Mouse (Mus musculus): ENCODE results near the gene Cd300lg. TPM values are rescaled to one million over a fixed set of nuclear protein-coding genes. Genes with fewer than 3 reads are reported as not detected.

The Cd300lg gene
- total RNA-seq, 2 experiments from 2014 or later: not detected

GRCm38 (mm10) chr11:102025354-102025753 is 16.0 kb upstream of the Cd300lg start:
- no peak for DNase-seq
- intact Hi-C loops (cut with DNase I): loop anchor here (5.0 kb wide), 1 partner anchor 33 kb away; no protein-coding TSS in a partner anchor

DNA sequence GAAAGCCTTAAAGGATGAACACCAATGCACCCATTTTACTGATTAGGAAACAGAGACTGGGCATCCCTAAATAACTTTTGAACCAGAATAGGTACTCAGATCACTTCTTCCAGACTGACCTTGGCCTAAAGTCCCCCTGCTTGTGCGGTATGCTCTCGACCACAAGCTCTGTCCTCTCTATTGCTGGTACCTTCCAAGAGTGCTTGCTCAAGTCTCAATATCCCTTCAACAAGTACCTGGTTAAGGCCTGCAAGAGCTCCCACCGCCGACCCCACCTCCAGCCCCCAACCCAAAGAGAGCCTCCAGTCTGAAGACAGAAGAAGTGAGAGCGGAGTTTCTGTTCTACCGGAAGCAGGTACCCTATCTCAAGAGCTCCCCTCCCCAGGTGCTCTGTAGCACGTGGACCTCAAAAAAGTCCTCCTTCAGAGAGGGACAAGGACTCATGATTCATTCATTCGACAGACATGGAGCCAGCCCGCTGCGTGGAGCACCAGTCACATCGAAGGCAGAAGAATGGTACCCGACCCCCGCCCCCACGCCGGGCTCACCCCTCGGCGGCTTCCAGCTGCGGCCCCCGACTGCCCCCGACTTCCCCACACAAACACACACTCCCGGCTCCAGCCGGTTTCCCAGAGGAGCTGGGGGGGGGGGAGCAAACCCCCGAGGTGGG is 15.2 kb upstream of the Cd300lg start:
- intact Hi-C loops (cut with DNase I): loop anchor here (5.0 kb wide), 1 partner anchor 34 kb away; no protein-coding TSS in a partner anchor
- DNase-seq: peak; percentile 44

DNA sequence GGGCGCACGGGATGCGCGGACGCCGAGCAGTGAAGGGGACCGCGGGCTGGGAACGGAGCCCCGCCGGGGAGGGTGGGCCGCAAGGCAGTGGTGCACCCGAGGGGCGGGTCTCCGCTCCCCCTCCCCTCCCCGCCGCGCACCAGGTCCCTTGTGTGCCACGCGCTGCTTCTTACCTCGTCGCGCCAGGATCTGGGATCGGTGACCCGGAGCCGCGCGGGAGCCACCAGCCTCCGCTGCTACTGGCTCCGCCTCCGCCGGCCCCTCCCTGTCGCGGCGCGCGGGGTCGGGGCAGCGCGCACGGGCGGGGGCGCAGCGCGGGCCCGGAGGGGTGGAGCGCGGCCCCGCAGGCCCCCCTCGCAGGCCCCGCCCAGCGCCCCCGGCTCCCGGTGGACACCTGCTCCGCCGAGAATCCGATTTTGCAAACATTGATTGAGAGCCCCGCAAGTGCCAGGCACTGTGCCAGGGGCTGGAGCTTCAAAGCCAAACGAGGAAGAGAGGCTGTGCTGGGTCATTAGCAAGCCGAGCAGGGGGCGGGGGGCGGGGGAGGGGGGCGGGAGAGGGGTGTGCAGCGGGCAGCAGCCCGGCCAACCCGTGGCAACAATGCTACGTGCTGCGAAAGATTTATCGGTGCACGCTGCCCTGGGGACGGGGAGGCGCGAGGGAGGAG is 14.5 kb upstream of the Cd300lg start:
- intact Hi-C loops (cut with DNase I): loop anchor here (5.0 kb wide), 1 partner anchor 35 kb away; no protein-coding TSS in a partner anchor
- DNase-seq: peak; percentile 90

DNA sequence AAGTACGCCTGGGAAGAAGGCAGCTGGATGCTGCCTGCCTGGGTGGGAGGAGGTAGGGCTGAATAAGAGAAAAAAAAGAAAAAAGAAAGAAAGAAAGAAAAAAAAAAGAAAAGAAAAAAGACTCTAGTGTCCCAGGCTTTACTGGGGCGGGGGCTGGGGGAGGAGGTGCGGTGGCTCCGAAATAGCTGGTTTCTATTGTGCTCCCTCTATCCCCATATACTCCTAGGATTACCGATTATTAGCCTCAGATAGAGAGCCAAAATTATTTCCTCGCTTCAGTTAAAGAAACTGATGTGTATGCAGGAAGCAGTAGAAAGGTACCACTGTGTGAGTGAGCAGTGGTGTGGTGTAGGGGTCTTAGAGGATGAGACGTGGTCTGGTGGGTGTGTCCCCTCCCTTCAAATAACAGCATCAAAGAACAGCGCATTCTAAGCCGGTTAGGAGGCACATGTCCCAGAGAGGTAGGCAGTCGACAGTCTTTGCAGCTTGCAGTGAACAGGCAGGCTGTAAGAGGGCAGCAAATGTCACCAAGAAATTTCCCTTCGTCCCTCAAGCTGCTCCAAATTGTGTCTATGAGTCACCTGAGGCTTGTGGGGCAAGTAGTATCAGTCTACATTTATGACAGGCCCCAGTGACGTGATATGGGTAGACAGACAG is 13.8 kb upstream of the Cd300lg start:
- DNase-seq: no peak
- intact Hi-C loops (cut with DNase I): loop anchor here (5.0 kb wide), 1 partner anchor 35 kb away; no protein-coding TSS in a partner anchor

GRCm38 (mm10) chr11:102028087-102028816 is 13.1 kb upstream of the Cd300lg start, which contains the start of gene Mpp3:
Gene Mpp3, minus strand, starts transcription at chr11:102028461.
- no peak for DNase-seq
- intact Hi-C loops (cut with DNase I): loop anchor here (5.0 kb wide), 1 partner anchor 36 kb away; no protein-coding TSS in a partner anchor

DNA sequence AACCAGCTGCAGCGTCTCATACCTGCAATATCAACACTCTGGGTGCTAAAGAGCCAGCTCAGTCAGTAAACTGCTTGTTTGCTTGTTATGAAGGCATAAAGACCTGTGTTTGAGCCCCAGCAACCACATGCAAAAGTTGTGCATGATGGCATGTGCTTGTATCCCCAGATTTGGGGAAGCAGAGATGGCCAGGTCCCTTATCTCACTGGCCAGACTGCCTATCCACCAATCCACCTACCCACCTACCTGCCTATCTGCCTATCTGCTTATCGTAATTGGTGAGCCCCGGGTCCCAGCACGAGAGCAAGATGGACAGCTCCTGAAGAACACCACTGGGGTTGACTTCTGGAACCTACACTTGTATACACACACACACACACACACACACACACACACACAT is 12.0 kb upstream of the Cd300lg start:
- no peak for DNase-seq

DNA sequence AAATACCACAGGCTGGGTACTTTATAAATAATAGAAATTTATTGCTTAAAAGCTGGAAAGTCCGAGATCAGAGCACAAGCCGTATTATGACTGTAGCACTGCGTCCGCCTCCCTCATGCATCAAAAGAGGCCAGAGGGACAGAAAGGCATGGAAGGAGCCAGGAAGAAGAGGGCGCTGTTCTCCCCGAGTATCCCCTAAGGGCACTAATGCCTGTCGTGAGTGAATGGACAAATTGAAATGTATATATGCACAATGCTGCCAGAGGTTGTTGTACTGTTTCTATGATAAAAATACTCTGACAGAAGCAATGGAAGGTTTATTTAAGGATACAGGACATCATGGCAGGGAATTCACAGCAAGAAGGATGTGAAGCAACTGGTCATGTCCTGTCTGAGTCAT is 11.3 kb upstream of the Cd300lg start:
- no peak for DNase-seq
- intact Hi-C loops (cut with DNase I): loop anchor here (5.0 kb wide), 1 partner anchor 38 kb away; no protein-coding TSS in a partner anchor

More for the DNA sequence above, 12.0 kb upstream of the Cd300lg start:
- intact Hi-C loops (cut with DNase I): loop anchor here (5.0 kb wide), 1 partner anchor 37 kb away; no protein-coding TSS in a partner anchor

DNA sequence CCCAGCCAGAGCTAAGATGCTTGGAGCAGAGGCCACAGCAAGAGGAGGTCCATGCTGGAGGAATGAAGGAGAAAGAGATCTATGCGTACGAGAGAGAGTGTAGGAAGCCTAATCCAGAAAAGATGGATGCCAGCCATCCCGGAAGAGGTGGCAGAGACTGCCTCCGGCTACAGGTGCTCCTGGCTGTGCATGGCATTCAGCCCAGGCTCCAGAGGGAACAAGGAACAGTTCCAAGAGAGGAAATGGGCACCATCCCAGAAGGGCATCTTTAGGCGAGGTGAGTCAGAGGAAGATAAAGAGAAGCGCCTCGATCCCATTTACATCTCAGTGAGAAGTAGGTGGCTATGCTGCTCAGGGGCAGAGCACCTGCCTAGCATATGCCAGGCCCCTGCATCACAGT is 10.2 kb upstream of the Cd300lg start:
- intact Hi-C loops (cut with DNase I): no loop called here
- peak; percentile 82 for DNase-seq

- no peak for DNase-seq
- intact Hi-C loops (cut with DNase I): no loop called here
Measured at GRCm38 (mm10) chr11:102033055-102033591, 8.2 kb upstream of the Cd300lg start.

DNA sequence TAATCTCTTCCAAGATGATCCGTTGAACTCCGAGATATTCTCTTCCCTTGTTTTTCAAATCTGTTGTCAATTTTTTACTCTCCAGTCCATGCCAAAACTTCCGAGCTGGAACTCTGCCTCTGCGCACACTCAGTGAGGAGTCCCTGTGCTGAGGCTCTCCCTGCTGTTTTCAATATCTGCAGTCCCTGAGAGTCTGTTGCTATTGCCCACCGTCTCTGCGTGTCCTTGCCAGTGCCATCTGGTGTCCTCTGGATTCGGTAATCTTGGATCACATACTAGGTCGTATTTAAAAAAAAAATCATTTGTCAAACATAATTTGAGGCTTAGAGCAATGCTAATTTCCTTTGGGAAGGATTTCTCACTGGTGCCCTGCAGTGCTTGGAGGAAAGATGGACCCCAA is 6.4 kb upstream of the Cd300lg start:
- intact Hi-C loops (cut with DNase I): no loop called here
- peak; percentile 83 for DNase-seq

- intact Hi-C loops (cut with DNase I): no loop called here
- no peak for DNase-seq
Measured at GRCm38 (mm10) chr11:102035456-102035960, 5.8 kb upstream of the Cd300lg start.

DNA sequence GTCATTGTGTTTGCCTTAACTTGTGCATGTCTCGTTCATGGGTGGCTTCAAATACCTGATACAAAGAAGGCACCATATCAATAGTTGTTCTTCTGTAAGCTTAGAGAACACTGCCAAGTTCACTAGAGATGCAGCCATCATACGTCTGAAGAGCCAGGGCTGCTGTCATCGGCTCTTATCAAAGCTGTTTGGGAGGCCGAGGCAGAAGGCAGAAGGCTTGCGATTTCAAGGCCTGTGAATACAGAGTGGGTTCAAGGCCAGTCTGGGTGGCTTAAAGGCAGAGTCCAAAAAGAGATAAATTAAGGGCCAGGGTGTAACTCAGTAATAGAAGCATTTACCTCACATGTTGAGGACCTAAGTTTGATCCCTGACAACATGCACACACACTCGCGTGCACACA is 5.0 kb upstream of the Cd300lg start:
- intact Hi-C loops (cut with DNase I): no loop called here

GRCm38 (mm10) chr11:102037789-102038188 is 3.5 kb upstream of the Cd300lg start:
- intact Hi-C loops (cut with DNase I): no loop called here
- peak; percentile 52 for DNase-seq

More for the DNA sequence above, 5.0 kb upstream of the Cd300lg start:
- no peak for DNase-seq

GRCm38 (mm10) chr11:102039487-102040137 is 1.7 kb upstream of the Cd300lg start:
- intact Hi-C loops (cut with DNase I): no loop called here
- no peak for DNase-seq

GRCm38 (mm10) chr11:102040138-102040524 is 1.2 kb upstream of the Cd300lg start:
- intact Hi-C loops (cut with DNase I): no loop called here
- DNase-seq: peak; percentile 91

DNA sequence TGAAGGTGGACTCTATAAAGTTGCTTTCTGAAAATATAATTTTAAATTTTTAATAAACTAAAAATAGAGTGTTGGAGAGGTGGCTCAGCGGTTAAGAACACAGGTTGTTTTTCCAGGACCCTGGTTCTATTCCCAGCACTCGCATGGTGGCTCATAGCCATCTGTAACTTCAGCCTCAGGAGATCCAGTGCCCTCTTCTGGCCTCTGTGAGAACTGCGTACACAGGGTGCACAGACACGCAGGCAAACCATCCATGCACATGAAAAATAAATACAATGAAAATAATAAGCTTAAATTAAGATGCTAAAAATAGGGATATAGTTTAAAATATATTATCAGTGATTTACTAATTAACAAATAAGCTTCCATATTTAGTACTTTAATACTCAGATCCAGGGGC is 663 bp upstream of the Cd300lg start:
- intact Hi-C loops (cut with DNase I): no loop called here
- DNase-seq: no peak

GRCm38 (mm10) chr11:102042971-102043370 is 1.7 kb downstream of the Cd300lg start:
- intact Hi-C loops (cut with DNase I): no loop called here

GRCm38 (mm10) chr11:102043381-102043780 is 2.1 kb downstream of the Cd300lg start:
- intact Hi-C loops (cut with DNase I): no loop called here

More at GRCm38 (mm10) chr11:102042971-102043370, 1.7 kb downstream of the Cd300lg start:
- DNase-seq: no peak

DNA sequence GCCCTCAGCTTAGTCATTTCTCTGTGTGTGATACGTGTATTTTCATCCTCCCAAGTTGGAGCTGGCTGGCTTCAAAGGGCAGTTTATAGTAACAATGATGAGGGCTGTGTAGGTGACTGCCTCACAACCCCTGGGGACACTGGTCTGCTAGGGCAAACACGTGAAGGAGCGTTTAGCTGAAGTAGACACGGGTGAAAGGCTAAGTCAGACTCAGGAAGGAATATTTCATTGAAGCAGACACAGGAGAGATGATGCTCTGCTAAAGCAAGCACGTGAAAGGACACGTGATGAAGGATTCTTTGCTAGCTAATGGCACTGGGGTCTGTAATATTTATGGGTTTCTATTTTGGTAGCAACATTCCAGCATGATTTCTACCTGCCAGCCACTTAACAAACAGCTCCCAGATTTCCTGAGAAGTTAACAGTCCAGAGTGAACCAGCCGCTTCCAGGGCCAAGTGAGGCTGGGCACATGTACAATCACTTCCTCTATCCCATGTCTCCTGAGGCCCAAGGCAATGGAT is 3.4 kb downstream of the Cd300lg start:
- intact Hi-C loops (cut with DNase I): no loop called here
- no peak for DNase-seq

More at GRCm38 (mm10) chr11:102043381-102043780, 2.1 kb downstream of the Cd300lg start:
- DNase-seq: no peak
